Mouse (Mus musculus): ENCODE results near the gene Nbea.

DNA sequence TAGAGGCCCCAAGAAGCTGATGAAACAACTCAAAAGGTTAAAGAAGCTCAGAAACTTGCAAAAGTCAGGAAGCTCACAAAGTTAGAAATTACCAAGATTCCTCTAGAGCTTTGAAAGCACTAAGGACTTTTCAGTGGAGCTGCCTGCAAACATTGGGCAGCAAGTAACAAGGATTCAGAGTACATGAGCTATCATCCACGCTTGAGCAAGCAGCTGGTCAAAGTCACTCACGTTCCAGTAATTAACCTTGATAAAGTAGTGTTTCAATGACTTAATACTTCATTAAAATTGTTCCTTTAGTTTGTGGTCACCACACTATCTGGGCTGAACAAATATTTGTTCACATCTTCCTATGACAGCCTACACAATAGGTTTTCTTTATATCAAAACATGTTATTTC is 75.4 kb downstream of the Nbea start:
- TF ChIP-seq GATA1 (IDR thresholded peaks at IDR 0.05; ENCODE audit: low read length): no peak
- no peak for TF ChIP-seq TAL1 (IDR thresholded peaks at IDR 0.05; ENCODE audit: low read length)

Data from erythroblast, embryonic 14.5 days (primary cell).